Mouse (Mus musculus) left cerebral cortex, postnatal 4 days (tissue): ENCODE data around the gene Dlgap3. TPM values are rescaled to one million over a fixed set of nuclear protein-coding genes. Genes with fewer than 3 reads are reported as not detected.

Source experiments
- DNase-seq: peaks from one replicate; pipeline ENCODE4 v3.0.0-alpha.2; 2022
- intact Hi-C: fragments of 180-260 bp; cut with DNase I; formaldehyde crosslinking; loops from one replicate; pipeline ENCODE4 v1.15.1; 2025
- total RNA-seq, 2 experiments: library from RNA; stranded (reverse); gene quantifications; 2 replicates each; pipeline ENCODE4 v1.2.3; 2021

Dlgap3 gene
- total RNA-seq = 100 to 1,000 TPM; 111 to 125 TPM

DNA sequence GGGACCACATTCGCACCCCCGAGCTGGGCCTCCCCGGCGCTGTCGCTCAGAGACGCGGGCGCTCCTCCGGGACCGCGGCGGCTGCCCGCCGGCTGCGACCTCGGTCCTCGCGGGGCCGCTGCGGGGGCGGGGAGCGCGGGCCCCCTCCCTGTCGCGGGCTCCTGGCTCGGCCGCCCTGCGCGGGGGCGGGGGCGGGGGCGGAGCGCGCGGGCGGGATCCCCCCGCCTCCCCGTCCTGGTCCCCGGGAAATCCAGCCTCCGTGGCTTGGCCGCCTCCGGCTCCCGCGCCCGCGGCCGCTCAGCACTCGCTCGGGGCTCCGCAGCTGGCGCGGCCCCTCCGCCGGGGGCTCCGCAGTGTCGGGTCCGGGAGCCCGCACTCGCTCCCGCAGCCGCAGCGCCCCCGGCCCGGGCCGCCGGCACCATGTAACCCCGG lies at the start of gene Dlgap3:
TSS of gene Dlgap3 (plus strand) at position 291 of the 432 bp plus-strand sequence.
- intact Hi-C loops = no loop called here
- DNase-seq = peak; percentile 71

DNA sequence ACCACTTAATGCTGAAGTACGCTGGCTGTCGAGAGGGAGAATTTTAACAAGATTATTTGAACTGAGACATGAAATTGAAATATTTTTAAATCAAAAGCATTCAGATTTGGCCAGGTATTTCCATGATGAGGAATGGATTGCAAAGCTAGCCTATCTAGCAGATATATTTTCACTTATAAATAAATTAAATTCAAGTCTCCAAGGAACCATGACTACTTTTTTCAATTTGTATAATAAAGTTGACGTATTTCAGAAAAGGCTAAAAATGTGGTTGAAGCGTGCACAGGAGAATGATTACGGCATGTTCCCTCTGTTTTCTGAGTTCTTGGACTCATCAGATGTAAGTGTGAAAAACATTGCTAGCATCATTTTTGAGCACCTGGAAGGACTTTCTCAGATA lies 45.6 kb upstream of the Dlgap3 start, which contains the start of gene Tmem35b:
TSS of gene Tmem35b (plus strand) at position 301 of the 400 bp plus-strand sequence.
- DNase-seq = no peak
- intact Hi-C loops = loop anchor here (5.0 kb wide), 1 partner anchor 114 kb away; no protein-coding TSS in a partner anchor

DNA sequence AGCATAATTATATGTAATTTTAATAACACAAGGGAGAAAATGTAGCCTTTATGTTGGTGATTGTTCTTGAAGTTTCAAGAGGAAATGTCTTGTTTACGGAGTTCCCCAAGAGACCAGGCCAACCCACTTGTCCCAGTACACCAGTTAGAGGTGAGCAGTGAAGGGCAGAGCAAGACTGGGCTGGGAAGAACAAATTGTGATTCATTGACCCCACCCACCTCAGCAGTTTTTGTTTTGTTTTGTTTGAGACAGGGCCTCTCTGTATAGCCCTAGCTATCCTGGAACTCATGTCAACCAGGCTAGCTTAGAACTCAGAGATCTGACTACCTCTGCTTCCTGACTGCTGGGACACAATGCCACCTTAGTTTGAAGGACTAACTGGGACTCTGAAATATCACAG lies 44.7 kb upstream of the Dlgap3 start:
- intact Hi-C loops = loop anchor here (5.0 kb wide), 1 partner anchor 113 kb away; no protein-coding TSS in a partner anchor
- no peak for DNase-seq

DNA sequence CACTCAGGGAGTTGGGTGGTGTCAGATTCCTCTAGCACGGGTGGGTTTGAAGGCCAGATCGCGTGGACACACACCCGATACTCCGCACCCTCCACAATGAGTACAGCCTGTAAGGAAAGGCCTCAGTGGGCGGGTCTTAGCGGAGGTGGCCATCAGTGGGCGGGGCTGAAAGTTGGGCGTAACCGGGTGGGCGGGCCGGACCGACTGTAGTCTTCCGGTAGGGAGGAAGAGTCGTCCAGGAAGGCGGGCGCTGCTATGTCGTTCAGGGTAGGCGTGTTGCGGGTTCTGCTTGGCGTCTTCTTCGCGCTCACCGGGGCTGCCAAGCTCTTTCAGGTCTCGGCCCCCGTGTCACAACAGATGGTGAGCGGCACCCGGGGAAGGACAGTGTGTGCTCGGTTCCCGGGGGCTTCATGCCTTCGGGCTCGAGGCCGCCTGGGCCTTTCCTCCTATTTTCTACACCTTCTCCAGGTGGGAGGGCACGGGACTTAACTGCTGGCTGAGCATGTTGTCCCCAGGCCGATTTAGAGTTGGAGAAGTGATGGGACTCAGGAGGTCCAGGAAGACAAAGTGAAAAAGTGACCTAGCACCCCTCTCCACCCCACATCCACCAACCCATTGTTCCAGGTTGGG lies 43.1 kb upstream of the Dlgap3 start:
- intact Hi-C loops = no loop called here
- DNase-seq = peak; percentile 89

DNA sequence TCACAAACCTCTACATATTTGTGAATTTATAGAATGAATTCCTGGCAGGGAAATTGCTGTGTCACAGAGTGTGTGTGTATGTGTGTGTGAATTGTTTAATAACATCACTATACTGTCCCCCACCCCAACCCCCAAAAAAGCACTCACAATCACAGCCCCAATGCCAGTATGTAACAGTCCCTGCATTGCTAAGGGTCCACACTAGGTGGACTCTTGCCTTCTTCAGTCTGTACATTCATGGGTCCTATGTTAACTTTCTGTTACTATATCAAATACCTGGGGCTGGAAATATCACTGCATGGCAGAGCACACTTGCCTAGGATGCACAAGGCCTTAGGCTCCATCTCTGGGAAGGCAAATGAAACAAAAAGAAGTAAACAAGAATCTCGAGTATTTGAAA lies 34.3 kb upstream of the Dlgap3 start:
- DNase-seq = no peak
- intact Hi-C loops = no loop called here

DNA sequence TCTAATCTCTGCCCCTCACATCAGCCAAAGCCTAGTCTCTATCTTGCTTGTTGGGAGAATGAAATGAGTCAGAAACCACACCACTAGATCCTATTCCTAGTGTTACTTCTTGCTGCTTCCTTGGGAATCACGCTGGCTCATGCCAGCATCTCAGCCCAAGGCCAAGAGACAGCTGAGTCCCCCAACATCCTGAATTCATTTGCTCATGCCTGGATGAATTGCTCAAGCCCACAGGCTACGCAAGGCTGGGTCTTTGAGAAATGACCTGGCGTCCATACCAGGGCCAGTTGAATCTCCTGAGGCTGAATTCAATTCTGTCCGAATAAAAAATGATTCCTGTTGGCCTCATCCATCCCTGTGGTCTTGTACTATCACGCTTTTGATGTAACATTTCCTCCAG lies 31.4 kb upstream of the Dlgap3 start:
- peak; percentile 43 for DNase-seq
- intact Hi-C loops = no loop called here

DNA sequence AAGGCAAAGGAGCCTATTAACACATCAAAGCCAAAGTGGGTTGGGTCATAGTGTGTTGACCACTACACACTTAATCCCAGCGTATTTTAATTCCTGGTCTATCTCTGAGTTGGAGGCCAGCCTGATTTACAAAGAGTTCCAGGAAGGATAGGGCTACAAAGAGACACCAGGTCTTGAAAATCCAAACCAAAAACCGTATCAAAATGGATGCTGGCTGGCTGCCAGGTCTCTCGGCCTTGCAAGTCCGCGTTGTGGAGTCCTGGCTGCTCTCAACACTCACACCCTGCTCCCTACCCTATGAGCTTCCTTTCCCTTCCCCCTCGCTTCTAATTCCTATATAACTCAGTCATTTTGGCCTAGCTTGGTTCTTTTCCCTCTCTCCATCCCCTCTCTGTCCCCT lies 30.5 kb upstream of the Dlgap3 start:
- intact Hi-C loops = no loop called here

DNA sequence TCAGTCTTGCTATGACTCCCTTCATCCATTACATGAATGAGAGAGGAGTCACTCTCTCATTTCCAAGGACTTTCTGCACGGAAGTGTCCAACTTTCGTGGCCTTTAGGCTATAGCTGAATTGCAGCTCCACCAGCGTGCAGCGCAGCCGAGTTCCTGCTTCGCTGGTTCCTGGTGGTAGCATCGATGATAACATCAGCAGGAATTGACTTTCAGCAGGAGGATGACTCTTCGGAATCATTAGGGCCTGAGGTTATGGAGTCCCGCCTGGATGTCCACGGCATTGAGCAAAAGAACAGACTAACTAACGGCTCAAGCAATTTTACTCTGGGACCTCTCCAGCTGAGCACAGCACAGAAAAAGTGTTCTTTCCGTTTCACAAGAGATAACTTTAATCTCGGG lies 19.0 kb upstream of the Dlgap3 start:
- intact Hi-C loops = no loop called here
- DNase-seq = no peak

More for the DNA sequence above, 30.5 kb upstream of the Dlgap3 start:
- peak; percentile 61 for DNase-seq

DNA sequence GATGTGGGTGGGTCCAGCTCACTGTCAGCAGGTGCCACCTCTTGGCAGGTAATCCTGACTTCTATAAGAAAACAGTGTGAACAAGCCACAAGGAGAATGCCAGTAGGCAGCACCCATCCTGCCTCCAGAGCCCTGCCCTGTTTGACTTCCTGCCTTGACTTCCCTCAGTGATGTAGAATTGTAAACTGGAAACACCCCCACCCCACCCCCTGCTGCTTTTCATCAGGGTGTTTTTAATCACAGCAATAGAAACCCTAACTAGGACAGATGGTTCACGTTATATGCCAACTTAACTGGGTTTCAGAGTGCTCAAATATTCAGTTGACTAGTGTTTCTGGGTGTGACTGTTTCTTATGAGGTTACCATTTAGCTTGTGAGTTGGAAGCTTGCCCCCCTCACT lies 15.7 kb upstream of the Dlgap3 start:
- no peak for DNase-seq
- intact Hi-C loops = no loop called here

DNA sequence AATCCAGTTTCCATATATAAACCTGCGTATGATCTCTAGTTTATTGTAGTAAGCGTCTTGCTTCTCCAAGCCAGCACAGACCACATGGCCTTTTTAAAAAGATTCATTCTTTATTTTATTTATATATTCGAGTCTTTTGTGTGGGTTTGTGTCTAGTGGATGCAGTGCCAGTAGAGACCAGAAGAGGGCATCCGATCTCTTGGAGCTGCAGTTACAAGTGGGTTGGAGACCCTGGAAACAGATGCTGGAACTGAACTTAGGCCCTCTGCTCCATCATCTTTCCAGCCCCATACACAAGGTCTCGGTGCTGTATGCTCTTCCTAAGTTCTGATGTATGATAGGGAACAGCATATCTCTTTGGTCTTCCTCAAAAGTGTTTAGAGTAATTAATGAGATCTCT lies 13.2 kb upstream of the Dlgap3 start:
- intact Hi-C loops = no loop called here
- DNase-seq = no peak

DNA sequence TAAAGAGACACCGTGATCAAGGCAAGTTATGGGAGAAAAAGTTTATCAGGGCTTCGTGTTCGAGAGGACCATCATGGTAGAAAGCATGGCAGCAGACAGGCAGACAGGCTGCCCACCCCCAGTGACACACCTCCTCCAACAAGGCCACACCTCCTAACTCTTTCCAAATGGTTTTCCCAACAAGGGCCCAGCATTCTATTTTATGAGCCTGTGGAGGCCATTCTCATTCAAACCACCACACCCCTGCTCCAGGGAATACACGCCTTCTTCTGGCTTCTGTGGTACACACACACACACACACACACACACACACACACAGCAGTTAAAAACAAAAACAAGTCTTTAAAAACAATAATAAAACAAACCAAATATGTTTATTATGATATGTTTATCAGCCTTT lies 11.3 kb upstream of the Dlgap3 start:
- intact Hi-C loops = no loop called here

DNA sequence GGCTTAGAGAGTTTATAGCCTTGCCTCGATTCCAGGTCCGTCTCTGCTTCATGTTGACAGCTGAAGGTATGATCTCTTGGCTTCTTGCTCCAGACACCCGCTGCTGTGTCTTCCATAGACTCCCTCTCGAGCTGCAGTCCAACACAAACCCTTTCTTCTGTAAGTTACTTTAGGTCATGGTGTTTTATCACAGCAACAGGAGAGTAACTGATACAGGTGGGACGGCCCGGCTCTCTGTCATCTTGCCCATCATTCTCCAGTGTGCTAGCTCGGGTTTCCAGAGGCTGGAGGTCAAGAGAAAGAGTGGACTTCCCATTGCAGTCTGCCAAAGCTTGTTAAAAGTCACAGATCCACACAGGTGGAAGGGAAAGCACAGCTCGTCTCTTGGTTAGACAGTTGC lies 5.1 kb upstream of the Dlgap3 start:
- intact Hi-C loops = no loop called here
- DNase-seq = no peak

More for the DNA sequence above, 11.3 kb upstream of the Dlgap3 start:
- no peak for DNase-seq

DNA sequence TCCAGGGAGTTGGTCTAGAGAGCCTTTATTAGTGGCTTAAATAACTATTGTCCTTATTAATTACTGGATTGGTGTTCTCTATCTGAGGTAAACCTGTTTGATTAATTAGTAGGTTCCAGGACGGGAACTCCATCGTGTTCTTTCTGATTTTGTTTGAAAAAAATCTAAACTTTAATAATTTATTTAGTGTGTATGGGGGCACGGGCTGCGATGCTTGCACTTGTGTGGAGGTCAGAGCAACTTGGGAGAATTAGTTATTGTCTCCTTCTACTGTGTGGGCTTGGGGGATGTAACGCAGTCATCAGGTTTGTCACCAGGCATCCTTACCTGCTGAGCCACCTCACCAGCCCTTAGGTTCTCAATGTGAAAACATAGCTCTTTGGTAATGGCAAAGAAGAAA lies 1.9 kb upstream of the Dlgap3 start:
- intact Hi-C loops = no loop called here

DNA sequence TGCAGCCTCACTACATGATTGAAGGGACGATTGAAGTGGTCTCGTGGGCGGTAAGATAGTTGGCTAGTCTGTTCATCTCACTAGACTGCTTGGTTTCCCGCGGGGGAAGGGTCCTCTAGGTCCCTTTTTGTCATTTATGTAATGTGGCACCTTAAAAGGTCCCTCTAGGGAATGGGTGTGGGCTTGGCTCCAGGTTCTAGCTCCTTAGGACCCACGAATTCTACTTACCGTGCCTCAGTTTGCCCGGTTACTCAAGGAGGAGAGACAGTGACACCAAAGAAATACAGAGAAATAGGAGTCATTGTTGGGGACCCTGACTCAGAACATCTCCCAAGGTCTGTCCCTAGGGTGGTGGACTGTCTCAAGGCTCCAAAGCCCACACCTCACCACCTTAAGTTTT lies 1.3 kb upstream of the Dlgap3 start:
- no peak for DNase-seq
- intact Hi-C loops = no loop called here

More for the DNA sequence above, 1.9 kb upstream of the Dlgap3 start:
- DNase-seq = no peak

DNA sequence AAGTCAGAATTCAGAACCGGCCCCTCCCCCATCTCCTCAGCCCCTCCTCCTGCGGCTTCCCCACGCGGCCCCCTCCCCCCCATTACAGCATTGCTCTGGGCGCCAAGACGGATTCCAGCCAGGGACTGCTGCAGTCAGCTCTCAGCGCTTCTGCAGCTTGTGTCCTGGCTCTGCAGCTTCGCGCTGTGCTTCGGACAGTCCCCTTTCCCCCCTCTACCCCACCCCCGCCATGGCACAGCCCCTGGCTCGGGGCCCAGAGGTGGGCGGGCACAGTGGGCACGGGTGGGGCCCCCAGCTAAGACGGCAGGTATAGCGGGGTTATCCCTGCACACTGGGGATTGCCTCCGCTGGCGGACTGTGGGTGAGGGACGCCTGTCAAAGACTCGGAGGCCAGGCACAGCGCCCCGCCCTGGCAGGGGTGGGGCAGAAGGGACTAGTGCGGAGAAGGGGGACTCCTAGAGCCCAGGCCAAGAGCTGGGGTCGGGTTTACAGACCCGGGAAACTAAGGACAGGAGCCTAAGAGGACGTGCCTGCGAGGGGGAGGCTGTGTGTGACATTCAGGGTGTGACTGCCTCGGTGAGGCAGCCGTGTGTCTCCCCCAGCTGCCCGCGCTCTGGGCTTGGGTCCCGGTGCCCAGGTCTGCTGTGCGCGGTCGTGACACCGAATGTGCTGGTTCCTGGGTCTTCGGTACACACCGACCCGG lies 642 bp upstream of the Dlgap3 start:
- peak; percentile 86 for DNase-seq
- intact Hi-C loops = no loop called here

DNA sequence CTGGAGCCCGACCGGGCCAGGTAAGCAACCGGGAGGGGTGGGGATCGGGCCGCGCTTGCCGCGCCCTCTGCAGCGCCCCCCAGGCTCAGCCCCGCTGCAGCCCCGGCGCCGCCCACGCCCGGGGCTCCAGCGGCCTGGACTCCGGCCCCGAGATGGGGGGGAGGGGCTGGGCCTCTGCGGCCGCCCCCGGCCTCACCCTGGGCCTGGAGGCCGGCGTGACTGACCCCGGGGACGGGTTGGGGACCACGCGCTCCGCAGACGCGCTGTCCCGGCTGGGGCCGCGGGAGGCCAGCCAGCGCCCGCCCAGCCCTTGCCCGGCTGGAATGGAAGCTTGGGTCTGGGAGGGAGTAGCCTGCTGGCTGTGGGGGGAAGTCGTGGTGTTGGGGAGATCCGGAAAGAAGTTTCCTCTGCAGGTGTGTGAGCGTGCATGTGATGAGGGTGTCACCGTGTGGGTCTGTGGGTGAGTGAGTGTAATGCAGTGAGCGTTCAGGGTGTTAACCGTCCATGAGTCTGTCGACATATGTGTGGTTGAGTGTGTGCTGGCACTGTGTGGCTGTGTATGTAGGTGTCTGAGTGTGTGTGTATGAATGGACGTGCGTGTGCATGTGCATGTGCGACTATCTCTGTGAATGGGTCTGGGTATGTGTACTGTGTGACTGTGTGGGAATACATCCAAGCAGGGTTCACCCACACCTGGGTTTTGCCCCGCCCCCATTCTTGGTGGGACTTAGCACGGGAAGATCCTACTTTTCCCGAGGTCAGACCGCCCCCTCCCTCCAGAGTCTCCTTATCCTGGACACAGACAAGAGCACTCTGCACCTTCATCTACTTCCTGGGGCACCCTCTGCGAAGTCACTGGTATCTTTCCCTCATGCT lies 580 bp downstream of the Dlgap3 start:
- intact Hi-C loops = loop anchor here (5.0 kb wide), 1 partner anchor 68 kb away; no protein-coding TSS in a partner anchor
- peak; percentile 39 for DNase-seq

DNA sequence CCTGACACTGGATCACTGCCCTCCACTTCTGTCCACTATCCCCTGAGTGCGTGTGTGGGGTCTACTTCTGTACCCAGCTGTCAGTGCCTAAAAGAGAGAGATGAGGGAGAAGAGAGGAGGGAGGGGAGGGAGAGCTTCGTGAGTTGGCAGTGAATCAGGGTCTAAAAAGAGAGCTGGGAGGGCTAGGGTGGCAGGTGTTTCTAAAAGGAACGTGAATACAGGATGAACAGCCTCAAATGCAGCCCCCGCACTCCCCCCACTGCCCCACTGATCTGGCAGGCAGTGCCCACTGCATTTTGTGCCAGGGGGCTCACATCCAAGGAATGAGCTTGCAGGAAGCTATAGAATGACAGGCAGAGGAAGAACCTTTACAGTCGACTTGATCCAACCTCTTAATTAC lies 1.9 kb downstream of the Dlgap3 start:
- DNase-seq = peak; percentile 90
- intact Hi-C loops = loop anchor here (5.0 kb wide), 1 partner anchor 66 kb away; no protein-coding TSS in a partner anchor

DNA sequence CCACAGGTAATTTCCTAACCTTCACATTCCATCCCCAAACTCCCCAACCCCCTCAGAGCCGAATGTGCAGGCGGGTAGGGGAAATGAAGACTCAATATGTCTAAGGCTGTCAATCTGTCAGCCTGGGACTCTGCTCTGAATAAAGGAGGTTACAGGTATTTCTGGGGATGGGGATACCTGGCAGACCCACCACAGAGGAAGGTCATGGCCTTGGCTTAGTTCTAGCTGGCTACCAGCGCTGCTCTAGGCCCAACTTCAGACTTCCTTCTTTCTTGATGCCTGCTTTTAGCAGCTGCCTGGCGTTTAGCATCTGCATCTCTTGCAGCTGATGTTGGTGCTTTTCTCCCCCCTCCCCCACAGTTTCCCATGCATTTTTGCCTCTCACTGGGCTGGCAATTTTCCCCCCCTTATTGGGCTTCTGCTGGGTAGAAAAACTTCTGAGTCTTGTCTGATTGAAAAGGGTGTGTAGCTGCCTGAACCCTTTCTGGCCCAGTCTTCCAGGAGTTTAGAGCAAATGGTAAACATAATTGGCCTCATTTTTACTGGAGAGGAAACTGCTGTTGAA lies 2.4 kb downstream of the Dlgap3 start:
- DNase-seq = no peak
- intact Hi-C loops = loop anchor here (5.0 kb wide), 1 partner anchor 66 kb away; no protein-coding TSS in a partner anchor

DNA sequence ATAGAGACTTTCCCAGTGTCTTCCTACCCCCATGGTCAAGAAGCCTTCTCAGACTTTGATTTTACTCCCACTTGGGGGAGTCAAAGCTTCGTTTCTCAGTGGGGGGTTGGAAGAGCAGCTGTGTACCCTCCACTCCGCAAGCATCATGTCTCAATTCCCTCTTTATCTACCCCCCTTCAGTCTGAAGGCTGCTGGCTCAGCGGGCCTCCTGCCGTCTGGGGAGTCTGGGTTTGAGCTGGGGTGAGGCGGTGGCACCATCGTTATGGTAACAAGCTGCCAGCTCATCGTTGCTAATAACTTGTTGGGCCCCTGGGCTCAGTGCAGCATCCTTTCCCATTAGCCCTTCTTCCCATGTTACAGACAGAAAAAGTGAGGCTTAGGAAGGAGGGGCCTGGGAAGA lies 3.1 kb downstream of the Dlgap3 start:
- intact Hi-C loops = loop anchor here (5.0 kb wide), 1 partner anchor 65 kb away; no protein-coding TSS in a partner anchor
- DNase-seq = peak; percentile 25

DNA sequence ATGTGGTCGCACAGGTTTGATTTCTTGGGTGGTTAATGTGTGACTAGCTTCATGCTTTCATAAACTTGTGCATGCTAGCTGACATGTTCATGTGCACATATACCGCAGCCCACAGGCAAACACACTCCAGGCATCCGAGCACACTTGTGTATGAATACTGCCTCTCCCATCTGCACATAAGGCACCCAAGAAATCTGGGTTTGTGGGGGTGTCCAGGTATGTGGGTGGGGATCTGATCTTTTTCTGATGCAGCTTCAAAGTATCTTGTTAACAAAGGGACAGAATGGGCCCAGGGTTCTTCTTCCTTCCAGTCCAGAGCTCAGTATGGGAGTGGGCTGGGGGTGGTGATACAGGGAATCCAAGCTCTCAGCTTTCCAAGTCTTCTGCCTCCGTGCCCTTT lies 3.6 kb downstream of the Dlgap3 start:
- intact Hi-C loops = loop anchor here (5.0 kb wide), 1 partner anchor 65 kb away; no protein-coding TSS in a partner anchor
- no peak for DNase-seq
